Mouse (Mus musculus) hindbrain, embryonic 16.5 days (tissue): Measurements from ENCODE around the gene Vps72. TPM values are rescaled to one million over a fixed set of nuclear protein-coding genes. Genes with fewer than 3 reads are reported as not detected.

Experiments
- ATAC-seq: fragments of 200-750 bp; cut with Nextera tagmentation; 2 replicates; pipeline ENCODE4 v1.8.0; 2017; ENCODE audit warnings: moderate TSS enrichment, moderate library complexity
- H3K27ac ChIP-seq: fragments of 300-500 bp; sonication (generic); 2 replicates; pipeline ENCODE4 v1.5.1; 2014; ENCODE audit warnings: low read depth, mild to moderate bottlenecking, control low read depth, low read length, moderate library complexity
- H3K27me3 ChIP-seq: fragments of 300-500 bp; sonication (generic); replicated peaks from 2 replicates; pipeline ENCODE4 v1.6.1; 2014; ENCODE audit warnings: low read length; ENCODE audit not compliant: control insufficient read depth, insufficient read depth
- H3K36me3 ChIP-seq: fragments of 300-500 bp; sonication (generic); 2 replicates; pipeline ENCODE4 v1.6.1; 2014; ENCODE audit warnings: mild to moderate bottlenecking, low read length, moderate library complexity, mixed read lengths; ENCODE audit not compliant: control insufficient read depth, insufficient read depth
- H3K4me1 ChIP-seq: fragments of 300-500 bp; sonication (generic); 2 replicates; pipeline ENCODE4 v1.6.1; 2014; ENCODE audit warnings: low read depth, low read length; ENCODE audit not compliant: control insufficient read depth, insufficient read depth
- H3K4me2 ChIP-seq: fragments of 300-500 bp; sonication (generic); 2 replicates; pipeline ENCODE4 v1.6.1; 2014; ENCODE audit warnings: mild to moderate bottlenecking, low read length, control low read depth, moderate library complexity
- H3K4me3 ChIP-seq: fragments of 300-500 bp; sonication (generic); 2 replicates; pipeline ENCODE4 v1.5.1; 2014; ENCODE audit warnings: mild to moderate bottlenecking, low read length, control low read depth, moderate library complexity
- H3K9ac ChIP-seq: fragments of 300-500 bp; sonication (generic); 2 replicates; pipeline ENCODE4 v1.6.1; 2014; ENCODE audit warnings: low read depth, mild to moderate bottlenecking, control low read depth, low read length, moderate library complexity
- H3K9me3 ChIP-seq: fragments of 300-500 bp; sonication (generic); 2 replicates; pipeline ENCODE4 v1.6.1; 2014; ENCODE audit warnings: mild to moderate bottlenecking, low read length, moderate library complexity; ENCODE audit not compliant: control insufficient read depth
- WGBS: fragments of 180-500 bp; shearing (Covaris S2); extraction: QIAGEN DNeasy Blood & Tissue Kit; methylation state at CpG from one replicate; pipeline ENCODE4 v1.1.7; 2014; 5-methylcytosine and 5-hydroxymethylcytosine counted together
- polyA plus RNA-seq: library from polyadenylated mRNA; unstranded; fragments of >200 nt; fragmentation: Nextera tagmentation; extraction: Ambion mirVana; gene quantifications from 2 replicates; pipeline ENCODE4 v1.2.1, GENCODE M21; 2015

Gene Vps72
- polyA plus RNA-seq, 1 experiment from 2014 or later, result 142 TPM

DNA sequence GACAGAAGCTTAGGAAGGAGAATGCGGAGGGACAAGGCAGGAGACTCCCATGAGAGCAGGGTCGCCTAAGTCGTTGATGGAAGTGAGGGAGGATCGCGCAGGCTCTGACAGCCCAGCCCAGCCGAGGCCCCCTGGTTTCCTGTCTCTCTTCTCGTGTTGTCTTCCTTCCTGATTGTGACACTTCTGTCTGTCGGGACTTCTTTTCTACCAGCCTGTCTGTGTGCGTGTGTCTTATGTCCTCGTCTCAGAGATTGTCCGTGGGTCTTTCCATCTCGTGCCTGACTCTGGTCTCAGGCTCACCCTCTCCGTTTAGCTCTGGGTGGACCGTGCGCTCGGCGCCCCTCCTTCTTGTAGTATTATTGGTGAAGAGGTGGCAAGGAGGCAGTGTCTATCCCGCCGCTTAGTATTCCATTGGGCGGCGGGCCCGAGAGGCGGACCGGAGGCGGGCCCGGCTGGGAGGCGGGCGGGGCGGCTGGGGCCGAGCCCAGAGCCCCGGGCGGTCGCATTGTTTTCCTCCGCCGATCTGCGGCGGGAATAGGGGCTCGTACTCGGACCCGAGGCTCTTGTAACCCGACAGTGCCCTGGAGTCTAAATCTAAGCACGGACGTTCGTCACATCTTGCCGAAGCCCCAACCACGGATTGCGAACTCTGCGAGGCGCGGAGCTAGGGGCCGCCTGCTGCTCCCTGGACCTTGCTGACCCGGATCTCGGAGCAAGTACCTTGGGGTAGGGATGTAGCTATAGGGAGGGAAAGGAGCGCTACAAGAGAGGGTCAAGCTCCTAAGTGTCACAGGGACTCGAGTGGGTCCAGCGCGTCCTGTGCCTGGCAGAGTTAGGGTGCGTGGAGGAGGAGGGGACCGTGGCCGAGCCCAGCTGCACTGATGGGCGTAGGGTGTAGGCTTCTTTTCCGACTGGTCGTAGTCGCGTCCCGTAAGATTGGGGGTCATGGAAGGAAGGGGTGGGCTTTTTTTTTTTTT is 49.5 kb downstream of the Vps72 start, which contains the start of gene Sema6c:
TSS of gene Sema6c (plus strand) at position 471 of the 977 bp plus-strand sequence.
- Histone ChIP-seq H3K4me1 (peaks cover 36% of the 10 kb centered on the region), H3K27me3 (no peaks in the 10 kb centered on the region), H3K4me2 (peak within 1 kb of the TSS; percentile 77), H3K9ac (peak within 1 kb of the TSS; percentile 86), H3K9me3 (no peaks in the 10 kb centered on the region), H3K27ac (peak within 1 kb of the TSS; percentile 82), H3K36me3 (peaks cover 10% of the 10 kb centered on the region), H3K4me3 (peak within 1 kb of the TSS; percentile 82)
- ATAC-seq, result peak; percentile 97
- under 1% methylated on average over 63 of the region's 66 CpGs for WGBS

DNA sequence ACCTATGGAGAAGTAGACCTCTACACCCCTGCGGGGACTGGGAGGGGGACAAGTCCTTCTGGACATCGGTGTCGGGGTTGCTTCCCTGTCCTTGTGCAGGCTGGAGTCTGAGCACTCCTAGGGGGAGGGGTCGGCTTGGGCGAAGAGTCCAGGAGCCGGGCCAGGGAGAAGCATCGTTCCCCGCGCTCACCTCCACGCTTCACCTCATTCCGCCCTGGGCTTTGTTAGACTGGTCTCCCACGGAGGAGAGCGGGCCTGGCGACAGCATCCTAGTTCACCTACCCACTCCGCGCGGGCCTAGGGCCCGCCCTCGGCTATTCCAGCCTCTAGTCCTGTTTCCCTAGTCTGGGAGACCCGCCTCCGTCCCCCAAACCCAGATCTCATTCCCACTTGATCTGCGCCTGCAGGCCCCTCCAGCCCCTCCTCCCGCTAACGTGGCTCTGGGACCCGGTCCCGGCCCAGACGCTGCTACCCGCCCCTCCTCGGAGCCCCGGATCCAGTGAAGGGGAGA is 50.3 kb downstream of the Vps72 start:
- peak; percentile 6; the same call in 1 of the 2 replicates for ATAC-seq
- Histone ChIP-seq H3K9ac (peak overlapping the region; percentile 86), H3K36me3 (peaks cover 13% of the 10 kb centered on the region), H3K9me3 (no peaks in the 10 kb centered on the region), H3K4me1 (peaks cover 36% of the 10 kb centered on the region), H3K4me2 (peak overlapping the region; percentile 77), H3K27me3 (no peaks in the 10 kb centered on the region), H3K4me3 (peak overlapping the region; percentile 82), H3K27ac (peak overlapping the region; percentile 82)
- under 1% methylated on average over 29 of the region's 30 CpGs for WGBS

DNA sequence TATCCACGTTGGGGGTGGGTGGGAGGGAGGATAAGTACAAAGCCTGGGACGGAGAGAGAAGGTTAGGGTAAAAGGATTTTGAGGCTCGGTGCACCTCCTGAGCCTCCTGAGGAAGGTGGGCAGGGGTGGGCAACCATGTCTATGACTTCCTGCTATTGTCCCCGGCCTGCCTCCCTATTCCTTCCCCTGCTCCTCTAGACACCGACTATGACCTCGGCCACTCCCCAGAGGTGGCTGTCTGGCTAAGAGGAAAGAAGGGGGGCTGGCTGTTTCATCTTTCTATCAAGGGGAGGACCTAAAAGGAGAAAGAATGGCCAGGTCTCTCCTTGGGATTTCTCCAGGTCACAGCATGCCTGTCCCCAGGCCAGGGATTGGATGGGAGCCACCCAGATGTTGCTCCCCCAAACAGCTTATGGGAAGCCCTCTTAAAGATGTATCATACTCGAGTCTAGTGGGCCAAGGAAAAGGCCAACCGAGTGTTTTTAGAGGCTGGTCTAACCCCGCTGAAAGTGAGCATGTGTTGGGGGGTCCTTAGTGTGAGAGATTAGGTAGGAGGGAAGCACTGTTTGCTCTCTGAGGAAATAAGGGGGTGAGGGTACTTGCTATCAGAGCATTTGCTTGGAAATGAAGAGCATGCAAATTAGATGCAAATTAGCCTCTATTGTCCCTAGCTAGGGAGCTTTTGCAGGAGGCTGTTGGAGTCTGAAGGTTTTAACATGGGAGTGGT is 51.0 kb downstream of the Vps72 start:
- Histone ChIP-seq H3K36me3 (peaks cover 15% of the 10 kb centered on the region), H3K9ac (peak overlapping the region; percentile 86), H3K4me1 (peaks cover 36% of the 10 kb centered on the region), H3K4me2 (peak overlapping the region; percentile 77), H3K27ac (peak overlapping the region; percentile 82), H3K9me3 (no peaks in the 10 kb centered on the region), H3K4me3 (peak overlapping the region; percentile 82), H3K27me3 (no peaks in the 10 kb centered on the region)
- 2% methylated on average over 9 of the region's 9 CpGs for WGBS
- ATAC-seq, result no peak

DNA sequence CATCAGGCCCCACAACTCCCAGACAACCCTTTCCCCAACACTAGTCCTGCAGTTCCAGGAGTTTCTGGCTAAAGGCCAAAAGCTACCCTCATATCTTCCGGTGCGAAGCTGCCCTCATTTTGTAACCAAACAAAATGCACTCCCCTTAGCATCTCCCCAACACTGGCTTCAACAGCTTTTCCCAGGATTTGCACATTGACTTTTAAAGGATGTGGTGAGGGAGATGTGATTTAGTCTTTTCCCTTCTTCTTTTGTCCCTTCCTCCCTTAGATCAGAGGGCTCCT is 51.5 kb downstream of the Vps72 start:
- Histone ChIP-seq H3K36me3 (peaks cover 20% of the 10 kb centered on the region), H3K4me1 (peaks cover 36% of the 10 kb centered on the region), H3K9ac (peak overlapping the region; percentile 86), H3K9me3 (no peaks in the 10 kb centered on the region), H3K4me2 (peak overlapping the region; percentile 77), H3K4me3 (peak overlapping the region; percentile 82), H3K27ac (peak overlapping the region; percentile 31; the same call in 1 of the 2 replicates), H3K27me3 (no peaks in the 10 kb centered on the region)
- no peak for ATAC-seq
- WGBS, result 13% methylated on average over 2 of the region's 2 CpGs

DNA sequence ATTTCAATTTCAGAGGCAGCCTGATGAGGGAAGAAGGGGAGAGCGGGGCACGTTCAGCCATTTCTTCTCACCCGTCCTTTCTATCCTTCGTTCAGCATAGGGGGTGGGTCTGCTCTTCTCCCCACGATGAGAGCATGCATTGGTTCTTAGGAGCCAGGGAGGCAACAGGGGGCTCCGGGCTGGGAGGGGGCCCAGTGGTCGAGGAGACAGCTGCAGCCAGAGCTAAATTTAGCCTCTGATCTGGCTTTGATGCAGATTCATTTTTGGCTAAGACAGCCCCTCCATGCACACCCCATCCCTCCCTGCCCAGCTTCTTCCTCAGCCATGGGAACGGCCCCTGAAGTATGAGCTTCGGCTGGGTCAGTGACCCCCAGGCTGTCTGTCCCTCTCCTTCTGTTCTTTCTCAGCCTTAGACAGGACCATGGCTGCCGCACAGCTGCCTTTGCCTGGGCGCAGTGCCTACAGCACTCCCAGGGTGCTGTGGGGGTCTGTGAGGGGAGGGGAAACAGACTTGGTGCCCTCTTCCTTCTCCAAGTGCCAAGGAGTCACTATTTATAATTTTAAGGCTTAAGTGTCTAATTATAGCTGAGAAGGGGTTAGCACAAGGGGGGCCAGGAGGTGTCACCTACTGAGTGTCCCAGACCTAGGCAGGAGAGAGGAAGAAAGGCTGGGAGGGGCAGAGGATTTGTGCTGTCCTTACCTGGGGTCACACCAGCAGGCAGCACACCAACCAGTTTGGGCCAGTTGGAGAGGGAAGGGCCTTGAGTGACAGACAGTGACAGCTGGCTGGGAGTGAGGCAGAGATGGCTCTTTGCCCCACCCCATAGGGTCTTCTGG is 52.8 kb downstream of the Vps72 start:
- H3K27me3 ChIP-seq, result no peaks in the 10 kb centered on the region
- 38% methylated on average over 11 of the region's 11 CpGs for WGBS
- H3K4me2 ChIP-seq, result peak overlapping the region; percentile 77
- H3K4me1 ChIP-seq, result peaks cover 36% of the 10 kb centered on the region
- H3K36me3 ChIP-seq, result peaks cover 31% of the 10 kb centered on the region
- no peaks in the 10 kb centered on the region for H3K9me3 ChIP-seq
- peak overlapping the region; percentile 11; the same call in 1 of the 2 replicates for H3K27ac ChIP-seq
- 0 out of 2 replicates have a peak overlapping the region, but pooled peaks have one; percentile 3 for H3K9ac ChIP-seq
- peak overlapping the region; percentile 8; the same call in 1 of the 2 replicates for H3K4me3 ChIP-seq
- ATAC-seq, result no peak

DNA sequence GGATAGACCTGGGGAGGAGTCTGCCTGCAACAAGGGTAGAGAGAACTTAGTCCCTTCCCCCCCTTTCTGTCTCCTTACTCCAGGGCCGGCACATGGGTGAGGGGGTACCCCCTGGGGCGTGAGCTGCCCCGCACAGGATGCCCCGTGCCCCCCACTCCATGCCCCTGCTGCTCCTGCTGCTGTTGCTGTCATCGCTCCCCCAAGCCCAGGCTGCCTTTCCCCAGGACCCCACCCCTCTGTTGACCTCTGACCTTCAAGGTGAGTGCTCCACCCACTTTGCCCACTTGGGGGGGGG is 53.4 kb downstream of the Vps72 start:
- ATAC-seq, result no peak
- Histone ChIP-seq H3K4me1 (peaks cover 36% of the 10 kb centered on the region), H3K9ac (no peak overlapping the region), H3K27ac (no peak overlapping the region), H3K9me3 (no peaks in the 10 kb centered on the region), H3K4me2 (no peak overlapping the region; the same call in 1 of the 2 replicates), H3K4me3 (no peak overlapping the region), H3K27me3 (no peaks in the 10 kb centered on the region), H3K36me3 (peaks cover 37% of the 10 kb centered on the region)
- 72% methylated on average over 5 of the region's 5 CpGs for WGBS

DNA sequence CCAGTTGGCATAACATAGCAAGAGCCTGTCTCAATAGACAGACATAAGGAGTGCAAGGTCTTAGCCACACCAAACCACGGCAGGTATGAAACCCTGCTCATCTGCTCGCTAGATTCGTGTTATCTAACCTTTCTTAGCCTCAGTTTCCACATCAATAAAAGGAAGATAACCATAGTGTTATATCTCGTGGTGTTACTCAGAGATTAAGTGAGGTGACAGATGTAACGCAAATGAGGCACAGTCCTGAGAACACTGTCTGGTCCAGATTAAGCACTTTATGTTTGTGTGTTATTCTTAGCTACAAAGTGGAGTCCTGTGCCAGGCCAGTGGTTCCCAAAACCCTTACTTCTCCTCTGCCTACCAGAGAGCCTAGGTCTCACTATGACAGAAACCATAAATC is 54.0 kb downstream of the Vps72 start:
- H3K36me3 ChIP-seq, result peaks cover 43% of the 10 kb centered on the region
- H3K4me1 ChIP-seq, result peaks cover 30% of the 10 kb centered on the region
- 86% methylated on average over 5 of the region's 5 CpGs for WGBS

DNA sequence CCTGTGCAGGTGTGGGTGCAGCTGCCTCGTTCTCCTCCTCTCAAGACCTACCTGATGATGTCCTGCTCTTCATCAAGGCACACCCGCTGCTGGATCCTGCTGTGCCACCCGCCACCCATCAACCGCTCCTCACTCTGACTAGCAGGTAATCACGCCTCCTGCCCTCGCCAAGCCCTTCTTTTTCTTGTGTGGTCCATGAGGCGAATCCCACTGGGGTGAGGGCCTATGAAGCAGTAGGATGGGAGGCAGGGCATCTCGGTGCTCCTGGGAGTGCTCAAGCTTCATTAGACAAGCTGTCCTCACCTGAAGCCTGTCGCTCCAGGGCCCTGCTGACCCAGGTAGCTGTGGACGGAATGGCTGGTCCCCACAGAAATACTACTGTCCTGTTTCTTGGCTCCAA is 59.2 kb downstream of the Vps72 start:
- Histone ChIP-seq H3K4me3 (no peak overlapping the region), H3K4me1 (peaks cover 8% of the 10 kb centered on the region; the same call in 1 of the 2 replicates), H3K9me3 (no peaks in the 10 kb centered on the region), H3K27ac (no peak overlapping the region), H3K27me3 (peaks cover 6% of the 10 kb centered on the region), H3K9ac (no peak overlapping the region), H3K4me2 (no peak overlapping the region), H3K36me3 (peaks cover 65% of the 10 kb centered on the region)
- ATAC-seq, result no peak
- WGBS, result 89% methylated on average over 10 of the region's 10 CpGs

More for the DNA sequence above, 54.0 kb downstream of the Vps72 start:
- no peak overlapping the region for H3K9ac ChIP-seq
- no peak for ATAC-seq
- H3K4me2 ChIP-seq, result no peak overlapping the region
- H3K27ac ChIP-seq, result no peak overlapping the region
- H3K4me3 ChIP-seq, result no peak overlapping the region
- H3K9me3 ChIP-seq, result no peaks in the 10 kb centered on the region
- H3K27me3 ChIP-seq, result no peaks in the 10 kb centered on the region; the same call in 1 of the 2 replicates
